In genomic region chr9:87347008-87347407, GRCm38 (mm10) we compare ENCODE assay signal across 14 mouse cellular contexts.
"Had no signal": no experiment of that assay in that cellular context is flagged by ENCODE, and none has a peak within 500 bp of the region (broad histone marks: within the 10 kb centered on the region; RNA-seq: fewer than 3 reads in every experiment).

No protein-coding gene starts in this region.

- H3K4me1 ChIP-seq: liver, embryonic 13.5 days; midbrain, embryonic 15.5 days; neural tube, embryonic 13.5 days had no signal

- H3K36me3 ChIP-seq: kidney, embryonic 15.5 days; liver, embryonic 13.5 days; midbrain, embryonic 15.5 days; neural tube, embryonic 13.5 days had no signal

- ATAC-seq: midbrain, embryonic 15.5 days had no signal

- H3K9ac ChIP-seq: kidney, embryonic 15.5 days; liver, embryonic 13.5 days; midbrain, embryonic 15.5 days; neural tube, embryonic 13.5 days had no signal

- H3K27me3 ChIP-seq: kidney, embryonic 15.5 days; liver, embryonic 13.5 days; midbrain, embryonic 15.5 days; neural tube, embryonic 13.5 days had no signal

- H3K27ac ChIP-seq: kidney, embryonic 15.5 days; liver, embryonic 13.5 days; midbrain, embryonic 15.5 days; neural tube, embryonic 13.5 days had no signal

- DNase-seq: kidney, postnatal 10 days; kidney, postnatal 36 days; liver, embryonic 13.5 days; lung, adult 2 months; lung, postnatal 14 days; lung, postnatal 4 days; retina, postnatal 1 day; thymus, adult 18-20 months; thymus, postnatal 36 days had no signal

- H3K4me3 ChIP-seq: kidney, embryonic 15.5 days; liver, embryonic 13.5 days; midbrain, embryonic 15.5 days; myocyte; neural tube, embryonic 13.5 days had no signal

- H3K9me3 ChIP-seq: kidney, embryonic 15.5 days; liver, embryonic 13.5 days; midbrain, embryonic 15.5 days; neural tube, embryonic 13.5 days had no signal

- H3K4me2 ChIP-seq: kidney, embryonic 15.5 days; liver, embryonic 13.5 days; midbrain, embryonic 11.5 days; midbrain, embryonic 15.5 days; neural tube, embryonic 13.5 days had no signal
